Mouse (Mus musculus): ENCODE measurements around the gene Ang4.
"Not testable (repeated sequence)": the region's sequence is repeated elsewhere in the genome, so short reads cannot be mapped to it uniquely, and the experiment has no call there.

The Ang4 gene

GRCm38 (mm10) chr14:51773490-51773889, at the start of gene Ang4:
Gene Ang4 (minus strand): TSS chr14:51773590.
- no peak for DNase-seq

GRCm38 (mm10) chr14:51799746-51800145, 26.4 kb upstream of the Ang4 start, which contains the start of gene AY358078:
Gene AY358078 (plus strand): TSS chr14:51800046.
- DNase-seq, result no peak

- DNase-seq, result no peak
Observed at GRCm38 (mm10) chr14:51794106-51794505, 20.7 kb upstream of the Ang4 start.

GRCm38 (mm10) chr14:51789196-51789595, 15.8 kb upstream of the Ang4 start:
- no peak for DNase-seq

GRCm38 (mm10) chr14:51787061-51787460, 13.7 kb upstream of the Ang4 start:
- DNase-seq, result no peak

GRCm38 (mm10) chr14:51786335-51786734, 12.9 kb upstream of the Ang4 start:
- DNase-seq, result no peak

GRCm38 (mm10) chr14:51778865-51779481, 5.6 kb upstream of the Ang4 start:
- DNase-seq, result no peak

GRCm38 (mm10) chr14:51777791-51778190, 4.4 kb upstream of the Ang4 start:
- DNase-seq, result no peak

- DNase-seq, result not testable (repeated sequence)
Observed at GRCm38 (mm10) chr14:51771378-51771777, 2.0 kb downstream of the Ang4 start.

- no peak for DNase-seq
Observed at GRCm38 (mm10) chr14:51755944-51756343, 17.4 kb downstream of the Ang4 start.

- no peak for DNase-seq
Observed at GRCm38 (mm10) chr14:51740347-51741170, 32.8 kb downstream of the Ang4 start.

- no peak for DNase-seq
Observed at GRCm38 (mm10) chr14:51739150-51739993, 34.0 kb downstream of the Ang4 start.

- DNase-seq, result no peak
Observed at GRCm38 (mm10) chr14:51738411-51739149, 34.8 kb downstream of the Ang4 start.

GRCm38 (mm10) chr14:51737967-51738366, 35.4 kb downstream of the Ang4 start:
- no peak for DNase-seq

- no peak for DNase-seq
Observed at GRCm38 (mm10) chr14:51717083-51717482, 56.3 kb downstream of the Ang4 start, which contains the start of gene Gm5800. Gene Gm5800 (minus strand): TSS chr14:51717183.

Data from cerebellum, adult 18-20 months (tissue).